ENCODE assay signal across 8 mouse cellular contexts in genomic region chr1:59236856-59237441, GRCm38 (mm10). TPM values are rescaled to one million over a fixed set of nuclear protein-coding genes. Genes with fewer than 3 reads are reported as not detected.
DNase-seq lines count a peak whose midpoint lies in the region; ATAC-seq lines count a peak whose summit lies in the region.

Gene Als2 (minus strand): TSS chr1:59237231.

- peak; percentile 97 for ATAC-seq in hindbrain, embryonic 16.5 days

- H3K4me2 ChIP-seq in hindbrain, embryonic 16.5 days (ENCODE audit: low read length) = peak within 1 kb of the TSS; percentile 67

- peaks cover 32% of the 10 kb centered on the region for H3K79me2 ChIP-seq in macrophage (ENCODE audit: inconsistent target)

- peak; percentile 89 for DNase-seq in WW6 (ENCODE audit: low read depth, low spot score)
- DNase-seq in cerebellum, postnatal 4 days (ENCODE audit: low spot score in 2 of 2) = peak; percentile 99 to 100
- DNase-seq in gastrocnemius, adult 18-20 months (ENCODE audit: low spot score) = peak; percentile 99
- peak; percentile 99 for DNase-seq in left cerebral cortex, adult 18-20 months (ENCODE audit: low spot score in 2 of 2)
- peak; percentile 98 for DNase-seq in right cerebral cortex, adult 18-20 months
- DNase-seq in urinary bladder, postnatal 10 days (ENCODE audit: low spot score) = peak; percentile 99

- no peaks in the 10 kb centered on the region for H3K36me3 ChIP-seq in hindbrain, embryonic 16.5 days (ENCODE audit: control insufficient read depth, insufficient read depth, low read length)
- no peaks in the 10 kb centered on the region for H3K36me3 ChIP-seq in macrophage (ENCODE audit: inconsistent target)

- H3K4me1 ChIP-seq in hindbrain, embryonic 16.5 days (ENCODE audit: control insufficient read depth, insufficient read depth, low read depth, low read length) = peaks cover 9% of the 10 kb centered on the region; the same call in 1 of the 2 replicates

- no peaks in the 10 kb centered on the region for H3K9me3 ChIP-seq in hindbrain, embryonic 16.5 days (ENCODE audit: control insufficient read depth, low read length)

- peak within 1 kb of the TSS; percentile 89 for H3K27ac ChIP-seq in hindbrain, embryonic 16.5 days (ENCODE audit: low read depth, low read length)
- H3K27ac ChIP-seq in macrophage = peak within 1 kb of the TSS; percentile 40

- H3K4me3 ChIP-seq in hindbrain, embryonic 16.5 days (ENCODE audit: low read length) = peak within 1 kb of the TSS; percentile 86
- H3K4me3 ChIP-seq in macrophage (ENCODE audit: inconsistent target) = peak within 1 kb of the TSS; percentile 77

- 1% methylated on average over 23 of the region's 58 CpGs for WGBS in hindbrain, embryonic 16.5 days
- under 1% methylated on average over 58 of the region's 58 CpGs for WGBS in macrophage (ENCODE audit: missing documents)

- no peaks in the 10 kb centered on the region for H3K27me3 ChIP-seq in hindbrain, embryonic 16.5 days (replicated peaks; ENCODE audit: control insufficient read depth, insufficient read depth, low read length)

- H3K9ac ChIP-seq in hindbrain, embryonic 16.5 days (ENCODE audit: low read depth, low read length) = peak within 1 kb of the TSS; percentile 91

RNA-seq across cellular contexts. Expression of gene Als2, which starts in this region (rescaled TPM):
- total RNA-seq in gastrocnemius, adult 18-20 months (2021) = 10 to 100 TPM; 17.4 to 19.3 TPM
- 16.9 and 21.1 TPM in 2 replicates for polyA plus RNA-seq in hindbrain, embryonic 16.5 days (2015; fragmentation: Nextera tagmentation; extraction: Ambion mirVana)
- total RNA-seq in left cerebral cortex, adult 18-20 months (2021) = 10 to 100 TPM; 35.5 to 36.1 TPM
- total RNA-seq in macrophage (2018; cell fraction: chromatin; rRNA removed) = 10 to 100 TPM; 27.7 to 65.9 (median 41.3) TPM
- 10 to 100 TPM; 10.1 to 19.9 (median 13.6) TPM for total RNA-seq in macrophage (2018; cell fraction: cytosol; rRNA removed)
- 10 to 100 TPM; 21.7 to 47.8 (median 27.7) TPM for total RNA-seq in macrophage (2018; cell fraction: nucleus; rRNA removed)
- polyA plus RNA-seq in macrophage (2018) = 10.9 to 14.3 TPM (median 12.3 TPM) in 3 replicates

Comparison
In these comparisons a context has a peak if more than half of its experiments do, and no peak if none do; other contexts are left out.
1. Peak in every context shown above with its lines: DNase-seq, ATAC-seq, H3K4me3 ChIP-seq and H3K27ac ChIP-seq.